Mouse (Mus musculus) spleen, postnatal 14 days (tissue): ENCODE results near the gene Olfr544.
"Not testable (repeated sequence)": the region's sequence is repeated elsewhere in the genome, so short reads cannot be mapped to it uniquely, and the experiment has no call there.

Experiments
- DNase-seq, 2 experiments: peaks; one replicate each; pipeline ENCODE4 v3.0.0; 2021 to 2022; ENCODE audit warnings: low spot score in 2 of 2

The Olfr544 gene

GRCm38 (mm10) chr7:102488161-102488560, at the start of gene Olfr544:
Gene Olfr544 (minus strand): TSS chr7:102488313.
- DNase-seq, result no peak

GRCm38 (mm10) chr7:102534449-102534848, 46.3 kb upstream of the Olfr544 start, which contains the start of gene Olfr547:
Gene Olfr547 (plus strand): TSS chr7:102534749.
- DNase-seq, result no peak

DNA sequence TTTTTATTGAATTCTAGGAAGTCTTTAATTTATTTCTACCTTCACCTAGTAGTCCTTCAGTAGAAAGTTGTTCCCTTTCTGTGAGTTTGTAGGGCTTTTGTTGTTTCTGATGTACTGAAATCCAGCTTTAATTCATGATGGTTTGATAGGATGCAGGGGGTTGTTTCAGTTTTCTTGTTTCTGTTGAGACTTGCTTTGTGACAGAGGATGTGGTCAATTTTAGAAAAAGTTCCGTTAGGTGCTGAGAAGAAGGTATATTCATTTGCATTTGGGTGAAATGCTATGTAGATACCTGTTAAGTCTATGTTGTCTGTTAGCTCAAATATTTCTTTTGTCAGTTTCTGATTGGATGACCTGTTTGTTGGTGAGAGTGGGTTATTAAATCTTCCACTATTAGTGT, 40.9 kb upstream of the Olfr544 start:
- DNase-seq, result no peak

DNA sequence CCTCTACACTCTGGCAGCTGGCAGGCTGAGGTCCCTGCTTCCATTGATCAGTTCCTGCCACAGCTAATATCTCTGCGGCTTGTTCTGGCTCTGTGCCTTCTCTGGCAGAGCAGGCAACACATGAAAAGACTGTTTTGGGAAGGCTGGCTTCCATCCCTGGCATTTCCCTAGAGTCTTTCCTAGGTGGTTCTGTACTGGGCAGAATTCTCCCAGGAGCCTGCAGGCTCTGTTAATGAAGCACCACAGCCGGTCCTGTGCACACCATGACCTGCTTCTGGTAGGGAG, 28.9 kb upstream of the Olfr544 start:
- DNase-seq, result no peak

- no peak for DNase-seq
Measured at GRCm38 (mm10) chr7:102516261-102517050, 28.3 kb upstream of the Olfr544 start.

DNA sequence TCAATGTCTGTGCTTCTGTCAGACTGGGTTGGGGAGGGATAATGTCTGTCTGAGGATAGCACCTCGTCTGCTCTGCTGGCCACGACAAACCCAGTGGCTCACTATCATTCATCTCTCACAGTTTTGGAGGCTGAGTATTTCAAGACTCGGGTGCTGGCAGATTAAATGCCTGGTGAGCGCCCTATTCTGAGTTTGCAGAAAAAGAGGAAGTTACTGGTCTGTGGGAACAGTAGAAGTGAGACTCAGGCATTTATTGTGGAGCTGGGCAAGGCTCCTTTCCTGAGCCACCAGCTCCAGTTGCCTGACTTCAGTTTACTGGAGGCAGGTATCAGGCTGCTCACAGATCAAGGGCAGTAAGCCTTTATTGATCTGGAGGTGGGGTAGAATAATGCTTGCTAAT, 26.0 kb upstream of the Olfr544 start:
- no peak for DNase-seq

GRCm38 (mm10) chr7:102512814-102513435, 24.8 kb upstream of the Olfr544 start:
- peak; percentile 63 to 80 for DNase-seq

DNA sequence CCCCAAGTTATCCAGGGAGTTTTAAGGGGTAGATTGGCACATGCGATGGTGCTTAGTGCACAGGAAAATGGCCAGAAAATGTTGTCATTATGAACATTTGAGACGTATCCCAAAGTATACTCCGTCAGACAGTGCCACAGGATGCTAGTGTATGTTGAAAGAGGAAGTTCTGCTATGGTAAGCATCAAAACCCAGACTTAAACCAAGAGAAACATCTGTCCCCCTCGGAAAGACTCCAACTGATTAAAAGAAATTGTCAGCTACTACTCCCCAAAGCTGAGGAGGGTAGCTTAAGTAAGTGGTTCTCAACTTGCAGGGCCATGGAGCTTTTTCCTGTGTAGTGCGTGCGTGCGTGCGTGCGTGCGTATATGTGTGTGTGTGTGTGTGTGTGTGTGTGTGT, 23.8 kb upstream of the Olfr544 start:
- no peak for DNase-seq

- no peak for DNase-seq
Measured at GRCm38 (mm10) chr7:102509726-102510125, 21.6 kb upstream of the Olfr544 start.

- no peak for DNase-seq
Measured at GRCm38 (mm10) chr7:102508666-102509065, 20.6 kb upstream of the Olfr544 start.

DNA sequence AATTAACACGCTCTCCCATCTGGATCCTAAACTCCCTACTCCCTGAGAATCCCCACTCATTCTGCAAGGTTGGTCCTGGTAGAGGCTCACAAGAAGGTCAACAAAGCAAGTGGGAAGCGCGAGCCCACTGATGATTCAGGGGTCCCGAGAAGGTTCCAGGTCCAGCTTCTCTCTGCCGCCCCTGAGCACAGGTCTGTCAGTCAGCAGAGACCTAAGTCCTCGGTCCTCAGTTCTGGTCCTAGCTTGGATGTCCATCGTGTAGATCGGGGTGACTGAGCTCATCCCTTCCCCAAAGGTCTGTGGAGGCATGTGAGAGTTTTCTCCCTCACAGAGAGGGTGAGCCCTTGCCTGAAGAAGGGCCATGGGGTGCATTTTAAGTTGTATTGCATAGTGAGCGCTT, 20.0 kb upstream of the Olfr544 start:
- no peak for DNase-seq

- DNase-seq, result peak; percentile 34 to 62
Measured at GRCm38 (mm10) chr7:102506848-102507247, 18.7 kb upstream of the Olfr544 start.

- DNase-seq, result no peak
Measured at GRCm38 (mm10) chr7:102501986-102502385, 13.9 kb upstream of the Olfr544 start.

- DNase-seq, result no peak
Measured at GRCm38 (mm10) chr7:102499473-102499872, 11.4 kb upstream of the Olfr544 start, which contains the start of gene Olfr545. Gene Olfr545 (minus strand): TSS chr7:102499573.

DNA sequence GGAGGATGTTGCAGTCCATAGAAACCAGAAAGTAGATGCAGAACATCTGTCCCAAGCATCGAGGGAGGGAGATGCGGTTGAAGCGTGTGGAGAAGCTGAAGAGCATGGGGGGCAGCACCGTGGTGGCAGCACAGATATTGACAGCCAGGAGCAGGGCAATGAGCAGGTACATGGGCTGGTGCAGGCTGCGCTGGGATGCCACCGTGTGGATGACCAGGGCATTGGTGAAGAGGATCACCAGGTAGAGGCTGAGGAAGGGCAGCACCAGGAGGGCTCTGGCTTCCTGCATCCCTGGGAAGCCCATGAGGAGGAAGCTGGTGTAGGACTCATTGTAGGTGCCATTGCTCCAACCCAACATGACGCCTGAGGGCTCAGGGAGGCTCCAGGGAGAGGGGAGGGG, 6.3 kb upstream of the Olfr544 start:
- DNase-seq, result not testable (repeated sequence)

DNA sequence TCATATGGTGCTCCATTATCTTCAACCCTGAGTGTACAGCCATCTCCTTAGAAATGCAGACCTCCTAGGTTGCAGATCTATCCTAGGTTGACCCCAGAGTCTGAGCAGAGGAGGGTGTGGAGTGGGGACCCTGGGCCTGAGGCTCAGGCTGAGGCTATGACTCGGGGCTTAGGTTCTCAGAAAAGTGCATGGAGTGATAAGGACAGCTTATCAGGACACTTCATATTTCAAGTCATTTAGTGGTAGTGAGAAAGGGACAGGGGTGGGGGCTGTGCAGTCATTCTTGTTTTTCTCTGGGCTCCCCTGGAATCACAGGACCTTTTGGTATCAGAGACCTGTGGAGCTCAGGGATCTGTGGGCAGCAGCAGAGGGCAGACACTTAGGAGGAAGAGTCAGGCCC, 2.0 kb downstream of the Olfr544 start:
- DNase-seq, result no peak

GRCm38 (mm10) chr7:102484766-102485165, 3.3 kb downstream of the Olfr544 start:
- DNase-seq, result not testable (repeated sequence)

DNA sequence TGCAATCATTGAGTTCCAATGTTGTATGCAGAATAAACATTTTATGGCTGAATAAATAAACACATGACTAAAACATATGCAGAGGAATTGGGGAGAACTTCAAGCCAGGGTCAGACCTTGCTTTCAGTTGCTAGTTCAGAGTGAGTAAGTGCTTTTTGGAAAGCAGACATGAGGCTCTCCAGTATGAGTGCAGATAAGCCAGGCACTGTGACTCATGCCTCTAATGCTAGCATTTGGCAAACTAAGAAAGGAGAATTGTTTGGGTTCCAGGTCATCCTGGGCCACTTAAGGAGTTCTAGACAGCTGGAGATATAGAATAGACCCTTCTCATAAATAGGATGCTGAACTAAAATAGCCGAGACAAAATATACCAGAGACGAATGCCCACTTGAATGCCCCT, 4.4 kb downstream of the Olfr544 start:
- DNase-seq, result no peak

GRCm38 (mm10) chr7:102481579-102481978, 6.5 kb downstream of the Olfr544 start, which contains the start of gene Olfr543:
Gene Olfr543 (minus strand): TSS chr7:102481679.
- no peak for DNase-seq

- DNase-seq, result no peak
Measured at GRCm38 (mm10) chr7:102480821-102481220, 7.3 kb downstream of the Olfr544 start.

GRCm38 (mm10) chr7:102479368-102480078, 8.6 kb downstream of the Olfr544 start:
- DNase-seq, result no peak

DNA sequence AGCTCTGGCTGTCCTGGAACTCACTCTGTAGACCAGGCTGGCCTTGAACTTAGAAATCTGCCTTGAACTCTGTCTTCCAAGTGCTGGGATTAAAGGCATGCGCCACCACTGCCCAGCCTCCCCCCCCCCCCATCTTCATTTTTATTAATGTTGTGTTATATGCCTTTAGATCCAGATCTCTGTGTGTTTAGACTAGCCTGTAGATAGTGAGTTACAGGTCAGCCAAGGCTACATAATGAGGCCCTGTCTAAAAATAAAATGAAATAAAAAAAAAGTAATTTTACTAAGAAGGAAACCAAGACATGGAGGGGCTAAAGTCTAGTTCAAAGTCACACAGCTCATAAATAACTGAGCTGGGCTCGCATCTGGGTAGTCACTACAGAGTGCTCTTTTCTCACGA, 9.2 kb downstream of the Olfr544 start:
- no peak for DNase-seq

- DNase-seq, result no peak
Measured at GRCm38 (mm10) chr7:102478425-102478824, 9.7 kb downstream of the Olfr544 start.
